Mouse (Mus musculus) ES-Bruce4 (cell line): ENCODE measurements around the gene Gapdh. TPM values are rescaled to one million over a fixed set of nuclear protein-coding genes. Genes with fewer than 3 reads are reported as not detected.

Experiments used
- H3K27ac ChIP-seq: 2 replicates; pipeline ENCODE4 v1.5.1; 2012; ENCODE audit warnings: low read length, inconsistent platforms; ENCODE audit not compliant: insufficient read depth
- H3K27me3 ChIP-seq: 2 replicates; pipeline ENCODE4 v1.6.1; 2012; ENCODE audit warnings: mild to moderate bottlenecking, low read length, inconsistent platforms; ENCODE audit not compliant: control insufficient read depth, poor library complexity, insufficient read depth, severe bottlenecking
- H3K36me3 ChIP-seq: 2 replicates; pipeline ENCODE4 v1.6.1; 2012; ENCODE audit warnings: inconsistent platforms, mild to moderate bottlenecking, low read length, moderate library complexity; ENCODE audit not compliant: control insufficient read depth, poor library complexity, insufficient read depth, severe bottlenecking
- H3K4me1 ChIP-seq: one replicate; pipeline ENCODE4 v1.8.1; 2011; ENCODE audit warnings: low read length; ENCODE audit not compliant: control insufficient read depth, insufficient read depth
- H3K4me3 ChIP-seq: 2 replicates; pipeline ENCODE4 v1.5.1; 2011; ENCODE audit warnings: low read depth, mild to moderate bottlenecking, low read length
- H3K9ac ChIP-seq: 2 replicates; pipeline ENCODE4 v1.6.1; 2012; ENCODE audit warnings: low read depth, mild to moderate bottlenecking, inconsistent platforms; ENCODE audit not compliant: poor library complexity, severe bottlenecking
- H3K9me3 ChIP-seq: replicated peaks from 2 replicates; pipeline ENCODE4 v1.6.1; 2012; ENCODE audit warnings: mild to moderate bottlenecking, low read length, inconsistent platforms; ENCODE audit not compliant: control insufficient read depth, poor library complexity, insufficient read depth, severe bottlenecking
- CTCF ChIP-seq: IDR thresholded peaks from one replicate; pipeline ENCODE4 v1.8.1; 2011; ENCODE audit warnings: low read depth, low read length
- EP300 ChIP-seq: IDR thresholded peaks from 2 replicates; pipeline ENCODE4 v1.6.1; 2011; ENCODE audit warnings: low read depth, low read length; ENCODE audit not compliant: insufficient read depth
- POLR2A ChIP-seq: IDR thresholded peaks from one replicate; pipeline ENCODE4 v1.8.1; 2011; ENCODE audit warnings: low read length; ENCODE audit not compliant: insufficient read depth
- polyA plus RNA-seq: library from polyadenylated mRNA; stranded (reverse); fragments of >200 nt; gene quantifications from 2 replicates; pipeline ENCODE4 v1.2.4, GENCODE M21; 2011; ENCODE audit warnings: low read depth; ENCODE audit not compliant: missing spikeins, insufficient read depth, insufficient read length

Gapdh gene
- 933 and 990 TPM in 2 replicates for polyA plus RNA-seq

GRCm38 (mm10) chr6:125166051-125166751 is at the start of gene Gapdh:
Gapdh (minus strand) TSS chr6:125166467.
- Histone ChIP-seq H3K36me3 (peaks cover 59% of the 10 kb centered on the region), H3K4me3 (peak within 1 kb of the TSS; percentile 96), H3K27ac (peak within 1 kb of the TSS; percentile 82), H3K27me3 (no peaks in the 10 kb centered on the region), H3K9me3 (no peaks in the 10 kb centered on the region), H3K4me1 (peaks cover 5% of the 10 kb centered on the region), H3K9ac (peak within 1 kb of the TSS; percentile 87)
- TF ChIP-seq CTCF = no peak
- no peak for TF ChIP-seq POLR2A
- no peak for TF ChIP-seq EP300

DNA sequence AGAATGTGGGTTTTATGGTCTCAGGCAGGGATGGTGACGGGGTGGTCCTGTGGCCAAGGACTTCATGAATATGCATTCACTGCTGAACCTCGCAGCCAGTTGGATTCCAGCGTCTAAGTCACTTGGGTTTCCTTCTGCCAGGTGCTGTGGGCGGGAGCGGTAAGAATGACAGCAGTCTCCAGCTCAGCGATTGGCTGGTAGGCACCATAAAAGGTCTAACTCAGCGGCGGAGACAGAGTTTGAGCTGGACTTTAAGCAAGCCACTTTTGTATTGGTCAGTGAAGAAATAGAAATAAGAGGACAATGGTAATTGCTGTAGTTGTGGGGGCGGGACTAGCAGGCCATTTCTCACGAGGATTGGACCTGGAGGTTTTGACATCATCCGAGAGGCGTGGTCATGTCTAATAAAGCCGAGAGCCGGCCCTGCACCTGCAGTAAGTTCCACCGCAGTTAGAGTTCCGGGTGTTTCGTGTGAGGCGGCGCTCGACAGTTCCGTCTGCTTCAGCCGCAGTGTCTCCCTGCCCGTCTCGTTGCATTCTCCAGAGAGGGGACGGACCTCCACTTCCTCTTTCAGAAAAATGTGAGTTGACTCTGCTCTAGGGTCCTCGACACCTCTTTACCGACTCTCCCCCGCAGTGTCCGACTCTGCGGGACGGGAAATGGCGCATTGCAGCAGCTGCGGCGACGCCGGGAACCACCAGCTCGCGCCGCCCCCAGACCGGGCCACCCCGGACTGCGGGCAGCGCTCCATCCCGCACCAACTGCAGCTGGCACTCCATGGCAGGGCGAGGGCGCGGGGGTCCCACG is 49.1 kb upstream of the Gapdh start, which contains the start of gene Vamp1:
Vamp1 (plus strand) TSS at position 404 of the 807 bp plus-strand sequence.
- no peaks in the 10 kb centered on the region for H3K27me3 ChIP-seq

DNA sequence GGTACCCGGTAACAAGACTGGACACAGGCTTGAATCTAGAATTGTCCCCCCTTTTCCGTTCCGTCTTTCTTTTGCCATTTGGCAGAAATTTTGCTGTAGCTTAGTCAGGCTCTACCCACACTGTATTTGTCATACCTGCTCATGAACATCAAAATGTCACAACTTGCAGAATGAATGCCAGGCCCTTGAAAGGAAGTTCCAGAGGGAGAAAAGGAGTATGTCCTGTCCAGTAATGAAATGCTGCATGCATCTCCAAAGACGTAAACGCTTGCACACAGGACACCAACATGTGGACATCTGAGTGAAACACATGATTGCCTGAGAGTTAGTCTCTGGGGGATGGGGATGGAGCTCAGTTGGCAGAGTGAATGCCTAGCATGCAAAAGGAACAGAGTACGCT is 47.4 kb upstream of the Gapdh start:
- Histone ChIP-seq H3K36me3 (no peaks in the 10 kb centered on the region), H3K9me3 (no peaks in the 10 kb centered on the region), H3K27me3 (no peaks in the 10 kb centered on the region), H3K4me3 (no peak overlapping the region), H3K9ac (no peak overlapping the region), H3K27ac (no peak overlapping the region), H3K4me1 (no peaks in the 10 kb centered on the region)
- TF ChIP-seq POLR2A = no peak
- no peak for TF ChIP-seq CTCF
- no peak for TF ChIP-seq EP300

More for the DNA sequence above, 49.1 kb upstream of the Gapdh start, which contains the start of gene Vamp1:
- Histone ChIP-seq H3K9me3 (no peaks in the 10 kb centered on the region), H3K4me3 (peak within 1 kb of the TSS; percentile 91), H3K4me1 (no peaks in the 10 kb centered on the region), H3K9ac (peak within 1 kb of the TSS; percentile 73), H3K36me3 (no peaks in the 10 kb centered on the region), H3K27ac (no peak within 1 kb of the TSS)
- TF ChIP-seq CTCF (no peak), EP300 (peak; percentile 63; the same call in 1 of the 2 replicates), POLR2A (peak; percentile 92)

GRCm38 (mm10) chr6:125213129-125213528 is 46.9 kb upstream of the Gapdh start:
- H3K36me3 ChIP-seq = no peaks in the 10 kb centered on the region
- no peaks in the 10 kb centered on the region for H3K9me3 ChIP-seq
- H3K27me3 ChIP-seq = no peaks in the 10 kb centered on the region
- no peak overlapping the region for H3K9ac ChIP-seq
- no peak overlapping the region for H3K27ac ChIP-seq
- no peaks in the 10 kb centered on the region for H3K4me1 ChIP-seq
- TF ChIP-seq EP300 (no peak), CTCF (no peak), POLR2A (no peak)
- no peak overlapping the region for H3K4me3 ChIP-seq

DNA sequence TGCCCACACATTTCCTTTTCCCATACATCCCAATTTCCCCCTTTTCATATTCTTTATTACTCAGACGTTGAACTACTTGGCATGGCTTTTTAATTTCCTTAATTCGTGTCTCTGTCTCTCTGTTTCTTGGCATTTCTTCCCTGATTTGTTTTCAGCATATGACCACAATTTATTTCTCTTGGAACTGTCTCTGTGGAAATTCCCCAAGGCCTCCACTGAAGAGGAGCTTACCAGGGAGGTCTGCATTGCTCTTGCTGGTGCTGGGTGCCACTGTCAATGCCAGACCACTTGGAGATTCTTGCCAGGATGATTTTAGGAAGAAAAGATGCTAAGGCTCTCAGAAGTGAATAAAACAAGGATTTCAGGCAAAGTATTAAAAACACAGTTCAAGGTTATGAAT is 46.4 kb upstream of the Gapdh start:
- no peak overlapping the region for H3K27ac ChIP-seq
- H3K4me1 ChIP-seq = no peaks in the 10 kb centered on the region
- H3K36me3 ChIP-seq = no peaks in the 10 kb centered on the region
- no peaks in the 10 kb centered on the region for H3K27me3 ChIP-seq
- H3K4me3 ChIP-seq = no peak overlapping the region
- H3K9me3 ChIP-seq = no peaks in the 10 kb centered on the region
- no peak overlapping the region for H3K9ac ChIP-seq
- no peak for TF ChIP-seq POLR2A
- no peak for TF ChIP-seq EP300
- TF ChIP-seq CTCF = no peak
